Mouse (Mus musculus) intestine, embryonic 14.5 days (tissue): ENCODE data around the gene Pheta2. TPM values are rescaled to one million over a fixed set of nuclear protein-coding genes. Genes with fewer than 3 reads are reported as not detected.
A peak's percentile ranks its signal among the peaks of the same experiment; 100 is the strongest.

Experiments
- ATAC-seq: fragments of 200-750 bp; cut with Nextera tagmentation; replicated peaks from 2 replicates; pipeline ENCODE4 v1.8.0; 2017; ENCODE audit warnings: low read depth, moderate number of reproducible peaks, moderate TSS enrichment, moderate library complexity; ENCODE audit not compliant: low FRiP score, low TSS enrichment
- DNase-seq: peaks from one replicate; pipeline ENCODE4 v3.0.0-alpha.2; 2018; ENCODE audit warnings: low spot score
- H3K27ac ChIP-seq: fragments of 300-500 bp; sonication (generic); 2 replicates; pipeline ENCODE4 v1.5.1; 2014; ENCODE audit warnings: low read depth, mild to moderate bottlenecking, control low read depth
- H3K27me3 ChIP-seq: fragments of 300-500 bp; sonication (generic); replicated peaks from 2 replicates; pipeline ENCODE4 v1.6.1; 2014; ENCODE audit warnings: low read length, control low read depth; ENCODE audit not compliant: control insufficient read depth, insufficient read depth
- H3K36me3 ChIP-seq: fragments of 300-500 bp; sonication (generic); 2 replicates; pipeline ENCODE4 v1.6.1; 2014; ENCODE audit warnings: low read length, control low read depth; ENCODE audit not compliant: control insufficient read depth, insufficient read depth
- H3K4me1 ChIP-seq: fragments of 300-500 bp; sonication (generic); replicated peaks from 2 replicates; pipeline ENCODE4 v1.6.1; 2014; ENCODE audit warnings: low read length, control low read depth, mixed read lengths; ENCODE audit not compliant: control insufficient read depth, insufficient read depth
- H3K4me2 ChIP-seq: fragments of 300-500 bp; sonication (generic); 2 replicates; pipeline ENCODE4 v1.6.1; 2014; ENCODE audit warnings: low read length
- H3K4me3 ChIP-seq: fragments of 300-500 bp; sonication (generic); 2 replicates; pipeline ENCODE4 v1.5.1; 2014; ENCODE audit warnings: low read depth, low read length, control low read depth, mixed read lengths
- H3K9ac ChIP-seq: fragments of 300-500 bp; sonication (generic); 2 replicates; pipeline ENCODE4 v1.6.1; 2014; ENCODE audit warnings: mild to moderate bottlenecking, low read length
- H3K9me3 ChIP-seq: fragments of 300-500 bp; sonication (generic); 2 replicates; pipeline ENCODE4 v1.6.1; 2016; ENCODE audit warnings: low read length, control low read depth; ENCODE audit not compliant: control insufficient read depth
- WGBS: fragments of 180-500 bp; shearing (Covaris S2); extraction: QIAGEN DNeasy Blood & Tissue Kit; methylation state at CpG from one replicate; pipeline ENCODE4 v1.1.7; 2014; 5-methylcytosine and 5-hydroxymethylcytosine counted together
- polyA plus RNA-seq: library from polyadenylated mRNA; unstranded; fragments of >200 nt; fragmentation: Nextera tagmentation; extraction: Ambion mirVana; gene quantifications from 2 replicates; pipeline ENCODE4 v1.2.1, GENCODE M21; 2014

Gene Pheta2
- polyA plus RNA-seq, 1 experiment from 2014 or later: 9.9 TPM

GRCm38 (mm10) chr15:82368851-82369250, 30.1 kb downstream of the Pheta2 start:
- H3K27ac ChIP-seq: no peak overlapping the region
- ATAC-seq (no peak), DNase-seq (peak; percentile 41)
- no peak overlapping the region for H3K9ac ChIP-seq
- no peak overlapping the region for H3K4me2 ChIP-seq
- no peaks in the 10 kb centered on the region for H3K4me1 ChIP-seq
- 83% methylated on average over 1 of the region's 1 CpGs for WGBS
- no peaks in the 10 kb centered on the region for H3K27me3 ChIP-seq
- no peaks in the 10 kb centered on the region for H3K9me3 ChIP-seq
- 0 out of 2 replicates have a peak, but pooled peaks cover 3% of the 10 kb centered on the region for H3K36me3 ChIP-seq
- H3K4me3 ChIP-seq: no peak overlapping the region

GRCm38 (mm10) chr15:82372446-82372845, 33.7 kb downstream of the Pheta2 start:
- peak; percentile 31 for DNase-seq
- Histone ChIP-seq H3K27ac (no peak overlapping the region), H3K4me1 (no peaks in the 10 kb centered on the region), H3K27me3 (no peaks in the 10 kb centered on the region), H3K36me3 (0 out of 2 replicates have a peak, but pooled peaks cover 6% of the 10 kb centered on the region), H3K9ac (no peak overlapping the region), H3K4me2 (no peak overlapping the region), H3K4me3 (no peak overlapping the region), H3K9me3 (no peaks in the 10 kb centered on the region)
- 93% methylated on average over 6 of the region's 6 CpGs for WGBS
- ATAC-seq: no peak

- 88% methylated on average over 5 of the region's 5 CpGs for WGBS
- ATAC-seq: no peak
- H3K9ac ChIP-seq: no peak overlapping the region
- no peak overlapping the region for H3K4me3 ChIP-seq
- no peak overlapping the region for H3K4me2 ChIP-seq
- peak; percentile 42 for DNase-seq
- 0 out of 2 replicates have a peak, but pooled peaks cover 6% of the 10 kb centered on the region for H3K36me3 ChIP-seq
- H3K9me3 ChIP-seq: no peaks in the 10 kb centered on the region
- no peak overlapping the region for H3K27ac ChIP-seq
- no peaks in the 10 kb centered on the region for H3K27me3 ChIP-seq
- H3K4me1 ChIP-seq: 0 out of 2 replicates have a peak, but pooled peaks cover under 1% of the 10 kb centered on the region
Observed at GRCm38 (mm10) chr15:82372991-82373390, 34.2 kb downstream of the Pheta2 start.

- Histone ChIP-seq H3K27me3 (no peaks in the 10 kb centered on the region), H3K9me3 (no peaks in the 10 kb centered on the region), H3K4me2 (no peak overlapping the region), H3K4me3 (no peak overlapping the region), H3K9ac (no peak overlapping the region), H3K36me3 (0 out of 2 replicates have a peak, but pooled peaks cover 6% of the 10 kb centered on the region), H3K4me1 (peaks cover 14% of the 10 kb centered on the region; the same call in 1 of the 2 replicates), H3K27ac (no peak overlapping the region)
- DNase-seq: peak; percentile 36
- WGBS: 90% methylated on average over 5 of the region's 5 CpGs
- no peak for ATAC-seq
Observed at GRCm38 (mm10) chr15:82374437-82374836, 35.7 kb downstream of the Pheta2 start.

- Histone ChIP-seq H3K27ac (no peak overlapping the region), H3K4me2 (no peak overlapping the region), H3K36me3 (0 out of 2 replicates have a peak, but pooled peaks cover 6% of the 10 kb centered on the region), H3K27me3 (no peaks in the 10 kb centered on the region), H3K9ac (no peak overlapping the region), H3K9me3 (no peaks in the 10 kb centered on the region), H3K4me3 (no peak overlapping the region), H3K4me1 (peaks cover 22% of the 10 kb centered on the region; the same call in 1 of the 2 replicates)
- DNase-seq (peak; percentile 44), ATAC-seq (no peak)
- 90% methylated on average over 9 of the region's 9 CpGs for WGBS
Observed at GRCm38 (mm10) chr15:82375855-82376254, 37.1 kb downstream of the Pheta2 start.

GRCm38 (mm10) chr15:82376393-82377138, 37.8 kb downstream of the Pheta2 start:
- Histone ChIP-seq H3K9ac (no peak overlapping the region), H3K9me3 (no peaks in the 10 kb centered on the region), H3K4me1 (peaks cover 23% of the 10 kb centered on the region; the same call in 1 of the 2 replicates), H3K27ac (no peak overlapping the region), H3K4me2 (no peak overlapping the region), H3K4me3 (no peak overlapping the region), H3K27me3 (no peaks in the 10 kb centered on the region), H3K36me3 (0 out of 2 replicates have a peak, but pooled peaks cover 6% of the 10 kb centered on the region)
- ATAC-seq (no peak), DNase-seq (peak; percentile 45)
- WGBS: 75% methylated on average over 17 of the region's 17 CpGs

GRCm38 (mm10) chr15:82377701-82378100, 39.0 kb downstream of the Pheta2 start:
- Histone ChIP-seq H3K4me2 (no peak overlapping the region), H3K27me3 (no peaks in the 10 kb centered on the region), H3K36me3 (0 out of 2 replicates have a peak, but pooled peaks cover 6% of the 10 kb centered on the region), H3K9me3 (no peaks in the 10 kb centered on the region), H3K4me3 (no peak overlapping the region), H3K27ac (no peak overlapping the region), H3K4me1 (peaks cover 23% of the 10 kb centered on the region; the same call in 1 of the 2 replicates), H3K9ac (no peak overlapping the region)
- peak; percentile 48 for DNase-seq
- no peak for ATAC-seq
- WGBS: 66% methylated on average over 5 of the region's 5 CpGs

GRCm38 (mm10) chr15:82378261-82379180, 39.8 kb downstream of the Pheta2 start:
- Histone ChIP-seq H3K9me3 (no peaks in the 10 kb centered on the region), H3K4me3 (no peak overlapping the region), H3K27ac (peak overlapping the region; percentile 87; the same call in 1 of the 2 replicates), H3K4me2 (peak overlapping the region; percentile 65), H3K36me3 (0 out of 2 replicates have a peak, but pooled peaks cover 6% of the 10 kb centered on the region), H3K27me3 (no peaks in the 10 kb centered on the region), H3K9ac (no peak overlapping the region), H3K4me1 (peaks cover 23% of the 10 kb centered on the region; the same call in 1 of the 2 replicates)
- ATAC-seq: no peak
- whole genome bisulfite sequencing: 39% methylated on average over 15 of the region's 15 CpGs
- peak; percentile 54 for DNase-seq
